Mouse (Mus musculus) bone marrow macrophage, adult 2 months (primary cell): ENCODE results near the gene Olfr1216.
"Not testable (repeated sequence)": the region's sequence is repeated elsewhere in the genome, so short reads cannot be mapped to it uniquely, and the experiment has no call there.

Source experiments
- CTCF ChIP-seq: IDR thresholded peaks from 2 replicates; pipeline ENCODE4 v1.5.1; 2012; ENCODE audit warnings: low read depth, mild to moderate bottlenecking, low read length, moderate library complexity
- POLR2A ChIP-seq: IDR thresholded peaks from 2 replicates; pipeline ENCODE4 v1.6.1; 2012; ENCODE audit warnings: mild to moderate bottlenecking, low read depth, low read length, borderline replicate concordance

DNA sequence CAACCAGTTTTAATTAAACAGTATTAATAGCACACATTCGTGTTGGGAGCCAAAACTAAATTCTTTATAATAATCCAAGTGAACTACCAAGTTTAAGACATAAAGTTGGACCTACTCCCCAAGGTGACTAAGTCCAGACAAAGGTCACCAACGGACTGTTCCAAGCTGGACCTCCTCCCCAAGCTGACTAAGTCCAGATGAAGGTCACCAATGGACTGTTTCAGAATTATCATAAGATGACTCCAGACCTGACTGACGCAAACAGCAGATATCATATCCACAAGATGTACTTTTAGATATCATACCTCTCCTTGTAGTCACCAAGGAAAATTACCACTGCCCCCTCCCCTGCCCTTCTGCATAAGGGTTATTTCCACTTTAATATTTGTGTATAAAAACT lies 3.3 kb upstream of the Olfr1216 start:
- not testable (repeated sequence) for TF ChIP-seq CTCF, POLR2A
